Mouse (Mus musculus): ENCODE measurements around the gene Dlgap1. TPM values are rescaled to one million over a fixed set of nuclear protein-coding genes. Genes with fewer than 3 reads are reported as not detected.

The Dlgap1 gene
- polyA plus RNA-seq, 2 experiments: 4.6 to 4.7 TPM

DNA sequence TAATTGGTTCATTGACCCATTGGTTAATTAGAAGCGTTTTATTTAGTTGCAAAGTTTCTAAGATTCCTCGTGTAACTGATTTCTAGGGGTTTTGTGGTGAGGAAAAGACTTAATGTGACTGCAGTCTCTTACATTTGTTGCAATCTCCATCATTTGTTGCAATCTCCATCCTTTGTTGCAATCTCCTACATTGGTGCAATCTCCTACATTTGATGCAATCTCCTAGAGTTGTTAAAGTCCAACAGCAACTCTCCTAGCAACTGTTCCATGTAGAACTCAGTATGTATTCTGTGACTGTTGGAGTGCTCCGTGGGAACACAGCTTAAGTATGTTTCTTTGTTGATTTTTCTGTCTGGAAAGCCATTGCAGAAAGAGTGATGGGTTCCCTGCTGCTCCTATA lies 565.4 kb downstream of the Dlgap1 start:
- Histone ChIP-seq H3K27ac (replicated peaks; ENCODE audit: low read depth, low read length) (no peak overlapping the region), H3K9me3 (ENCODE audit: control insufficient read depth, low read length) (no peaks in the 10 kb centered on the region), H3K4me2 (replicated peaks; ENCODE audit: low read depth, low read length, severe bottlenecking) (no peak overlapping the region), H3K4me3 (replicated peaks; ENCODE audit: low read length) (no peak overlapping the region), H3K36me3 (ENCODE audit: control insufficient read depth, insufficient read depth, low read length) (no peaks in the 10 kb centered on the region), H3K4me1 (ENCODE audit: control insufficient read depth, insufficient read depth, low read length) (no peaks in the 10 kb centered on the region), H3K27me3 (ENCODE audit: control insufficient read depth, insufficient read depth, low read length) (no peaks in the 10 kb centered on the region), H3K9ac (ENCODE audit: low read depth, low read length, severe bottlenecking) (no peak overlapping the region)
- WGBS: 81% methylated on average over 3 of the region's 3 CpGs
- DNase-seq (ENCODE audit: low spot score) (no peak), ATAC-seq (ENCODE audit: low FRiP score, low read depth) (no peak)
- TF ChIP-seq POLR2A (IDR thresholded peaks at IDR 0.05; ENCODE audit: borderline replicate concordance, extremely low read depth, insufficient read depth, insufficient read length): no peak

DNA sequence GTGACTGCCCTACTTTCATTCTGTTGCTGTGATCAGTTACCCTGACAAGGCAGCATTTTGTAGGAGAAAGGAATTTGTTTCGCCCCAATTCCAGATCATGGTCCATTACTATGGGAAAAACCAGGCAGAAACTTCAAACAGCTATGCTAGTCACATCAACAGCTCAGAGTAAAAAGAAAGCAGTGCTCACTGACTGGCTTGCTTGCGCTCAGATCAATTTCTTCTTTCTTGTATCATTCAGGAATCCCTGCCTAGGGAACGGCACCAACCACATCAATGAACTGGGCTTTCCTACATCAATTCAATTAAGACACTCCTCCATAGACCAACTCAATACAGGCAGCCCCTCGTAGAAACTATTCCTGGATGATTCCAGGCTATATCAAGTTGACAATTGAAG lies 572.9 kb downstream of the Dlgap1 start:
- ATAC-seq (ENCODE audit: low FRiP score, low read depth) (no peak), DNase-seq (ENCODE audit: low spot score) (no peak)
- H3K36me3 ChIP-seq (ENCODE audit: control insufficient read depth, insufficient read depth, low read length): no peaks in the 10 kb centered on the region
- H3K4me3 ChIP-seq (replicated peaks; ENCODE audit: low read length): no peak overlapping the region
- no peak overlapping the region for H3K4me2 ChIP-seq (replicated peaks; ENCODE audit: low read depth, low read length, severe bottlenecking)
- TF ChIP-seq POLR2A (IDR thresholded peaks at IDR 0.05; ENCODE audit: borderline replicate concordance, extremely low read depth, insufficient read depth, insufficient read length): no peak
- no peaks in the 10 kb centered on the region for H3K4me1 ChIP-seq (ENCODE audit: control insufficient read depth, insufficient read depth, low read length)
- 92% methylated on average over 4 of the region's 4 CpGs for WGBS
- no peaks in the 10 kb centered on the region for H3K27me3 ChIP-seq (ENCODE audit: control insufficient read depth, insufficient read depth, low read length)
- H3K9me3 ChIP-seq (ENCODE audit: control insufficient read depth, low read length): no peaks in the 10 kb centered on the region
- H3K9ac ChIP-seq (ENCODE audit: low read depth, low read length, severe bottlenecking): no peak overlapping the region
- H3K27ac ChIP-seq (replicated peaks; ENCODE audit: low read depth, low read length): no peak overlapping the region

GRCm38 (mm10) chr17:70550793-70551192 lies 581.9 kb downstream of the Dlgap1 start:
- no peaks in the 10 kb centered on the region for H3K27me3 ChIP-seq (ENCODE audit: control insufficient read depth, insufficient read depth, low read length)
- H3K9me3 ChIP-seq (ENCODE audit: control insufficient read depth, low read length): no peaks in the 10 kb centered on the region
- H3K27ac ChIP-seq (replicated peaks; ENCODE audit: low read depth, low read length): no peak overlapping the region
- ATAC-seq (ENCODE audit: low FRiP score, low read depth) (no peak), DNase-seq (ENCODE audit: low spot score) (peak; percentile 28)
- H3K4me3 ChIP-seq (replicated peaks; ENCODE audit: low read length): no peak overlapping the region
- TF ChIP-seq POLR2A (IDR thresholded peaks at IDR 0.05; ENCODE audit: borderline replicate concordance, extremely low read depth, insufficient read depth, insufficient read length): no peak
- no peak overlapping the region for H3K4me2 ChIP-seq (replicated peaks; ENCODE audit: low read depth, low read length, severe bottlenecking)
- 89% methylated on average over 4 of the region's 4 CpGs for WGBS
- no peak overlapping the region for H3K9ac ChIP-seq (ENCODE audit: low read depth, low read length, severe bottlenecking)
- no peaks in the 10 kb centered on the region for H3K4me1 ChIP-seq (ENCODE audit: control insufficient read depth, insufficient read depth, low read length)
- no peaks in the 10 kb centered on the region for H3K36me3 ChIP-seq (ENCODE audit: control insufficient read depth, insufficient read depth, low read length)

DNA sequence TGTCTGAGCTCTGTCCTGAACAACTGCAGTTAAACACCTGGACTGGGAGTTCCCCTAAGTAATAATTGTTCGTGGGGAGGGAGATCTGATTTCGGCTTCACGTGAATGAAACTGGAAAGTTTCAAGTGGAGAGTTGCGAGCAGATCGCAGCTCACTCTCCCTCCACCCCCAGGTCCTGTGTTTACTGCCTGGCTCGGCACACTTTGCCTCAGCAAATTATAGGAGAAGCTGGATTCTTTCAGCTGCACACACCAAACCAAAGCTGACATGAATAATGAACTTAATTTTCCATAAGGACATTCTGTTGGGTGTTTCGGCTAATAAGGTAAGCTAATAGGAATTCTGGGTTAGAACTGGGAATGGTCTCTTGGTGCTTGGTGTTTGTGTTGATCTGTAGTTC lies 592.7 kb downstream of the Dlgap1 start:
- peak; percentile 11 for DNase-seq (ENCODE audit: low spot score)
- 0 out of 2 replicates have a peak, but pooled peaks have one; percentile 26 for ATAC-seq (ENCODE audit: low FRiP score, low read depth)
- WGBS: 18% methylated on average over 7 of the region's 7 CpGs
- Histone ChIP-seq H3K36me3 (ENCODE audit: control insufficient read depth, insufficient read depth, low read length) (no peaks in the 10 kb centered on the region), H3K4me1 (ENCODE audit: control insufficient read depth, insufficient read depth, low read length) (peaks cover 5% of the 10 kb centered on the region), H3K9me3 (ENCODE audit: control insufficient read depth, low read length) (no peaks in the 10 kb centered on the region), H3K4me2 (replicated peaks; ENCODE audit: low read depth, low read length, severe bottlenecking) (peak overlapping the region; percentile 34), H3K27ac (replicated peaks; ENCODE audit: low read depth, low read length) (no peak overlapping the region), H3K4me3 (replicated peaks; ENCODE audit: low read length) (peak overlapping the region; percentile 10; the same call in 1 of the 2 replicates), H3K27me3 (ENCODE audit: control insufficient read depth, insufficient read depth, low read length) (no peaks in the 10 kb centered on the region), H3K9ac (ENCODE audit: low read depth, low read length, severe bottlenecking) (no peak overlapping the region)
- TF ChIP-seq POLR2A (IDR thresholded peaks at IDR 0.05; ENCODE audit: borderline replicate concordance, extremely low read depth, insufficient read depth, insufficient read length): no peak

GRCm38 (mm10) chr17:70570848-70571247 lies 602.0 kb downstream of the Dlgap1 start:
- no peaks in the 10 kb centered on the region for H3K4me1 ChIP-seq (ENCODE audit: control insufficient read depth, insufficient read depth, low read length)
- WGBS: 84% methylated on average over 5 of the region's 5 CpGs
- H3K27ac ChIP-seq (replicated peaks; ENCODE audit: low read depth, low read length): no peak overlapping the region
- no peak for ATAC-seq (ENCODE audit: low FRiP score, low read depth)
- no peak overlapping the region for H3K9ac ChIP-seq (ENCODE audit: low read depth, low read length, severe bottlenecking)
- H3K36me3 ChIP-seq (ENCODE audit: control insufficient read depth, insufficient read depth, low read length): no peaks in the 10 kb centered on the region
- no peaks in the 10 kb centered on the region for H3K9me3 ChIP-seq (ENCODE audit: control insufficient read depth, low read length)
- H3K4me3 ChIP-seq (replicated peaks; ENCODE audit: low read length): no peak overlapping the region
- no peak for DNase-seq (ENCODE audit: low spot score)
- TF ChIP-seq POLR2A (IDR thresholded peaks at IDR 0.05; ENCODE audit: borderline replicate concordance, extremely low read depth, insufficient read depth, insufficient read length): no peak
- no peak overlapping the region for H3K4me2 ChIP-seq (replicated peaks; ENCODE audit: low read depth, low read length, severe bottlenecking)
- no peaks in the 10 kb centered on the region for H3K27me3 ChIP-seq (ENCODE audit: control insufficient read depth, insufficient read depth, low read length)

GRCm38 (mm10) chr17:70583042-70583441 lies 614.2 kb downstream of the Dlgap1 start:
- Histone ChIP-seq H3K4me1 (ENCODE audit: control insufficient read depth, insufficient read depth, low read length) (no peaks in the 10 kb centered on the region), H3K4me3 (replicated peaks; ENCODE audit: low read length) (no peak overlapping the region), H3K27ac (replicated peaks; ENCODE audit: low read depth, low read length) (no peak overlapping the region), H3K36me3 (ENCODE audit: control insufficient read depth, insufficient read depth, low read length) (no peaks in the 10 kb centered on the region), H3K4me2 (replicated peaks; ENCODE audit: low read depth, low read length, severe bottlenecking) (no peak overlapping the region), H3K27me3 (ENCODE audit: control insufficient read depth, insufficient read depth, low read length) (no peaks in the 10 kb centered on the region), H3K9me3 (ENCODE audit: control insufficient read depth, low read length) (no peaks in the 10 kb centered on the region), H3K9ac (ENCODE audit: low read depth, low read length, severe bottlenecking) (no peak overlapping the region)
- DNase-seq (ENCODE audit: low spot score) (no peak), ATAC-seq (ENCODE audit: low FRiP score, low read depth) (no peak)
- 69% methylated on average over 8 of the region's 8 CpGs for WGBS
- no peak for TF ChIP-seq POLR2A (IDR thresholded peaks at IDR 0.05; ENCODE audit: borderline replicate concordance, extremely low read depth, insufficient read depth, insufficient read length)
